Mouse (Mus musculus) embryonic fibroblast, embryonic 13.5 days (primary cell): ENCODE data around the gene Kbtbd12. TPM values are rescaled to one million over a fixed set of nuclear protein-coding genes. Genes with fewer than 3 reads are reported as not detected.

ENCODE experiments used
- H3K27ac ChIP-seq: 2 replicates; pipeline ENCODE4 v1.5.1; 2012; ENCODE audit warnings: low read length, control low read depth, inconsistent platforms; ENCODE audit not compliant: insufficient read depth
- H3K4me1 ChIP-seq: 2 replicates; pipeline ENCODE4 v1.6.1; 2011; ENCODE audit warnings: low read length; ENCODE audit not compliant: control insufficient read depth, insufficient read depth
- H3K4me3 ChIP-seq: 2 replicates; pipeline ENCODE4 v1.5.1; 2011; ENCODE audit warnings: mild to moderate bottlenecking, control low read depth, low read length; ENCODE audit not compliant: insufficient read depth
- CTCF ChIP-seq: IDR thresholded peaks from 2 replicates; pipeline ENCODE4 v1.5.1; 2011; ENCODE audit warnings: mild to moderate bottlenecking, control low read depth, low read length, moderate library complexity, borderline replicate concordance; ENCODE audit not compliant: insufficient read depth
- POLR2A ChIP-seq: IDR thresholded peaks from 2 replicates; pipeline ENCODE4 v1.6.1; 2011; ENCODE audit warnings: low read depth, mild to moderate bottlenecking, control low read depth, low read length, moderate library complexity
- polyA plus RNA-seq: library from polyadenylated mRNA; stranded (reverse); fragments of >200 nt; gene quantifications from 2 replicates; pipeline ENCODE4 v1.2.4, GENCODE M21; 2011; ENCODE audit warnings: low read depth; ENCODE audit not compliant: missing spikeins, insufficient read length

Gene Kbtbd12
- polyA plus RNA-seq, 1 experiment = not detected

DNA sequence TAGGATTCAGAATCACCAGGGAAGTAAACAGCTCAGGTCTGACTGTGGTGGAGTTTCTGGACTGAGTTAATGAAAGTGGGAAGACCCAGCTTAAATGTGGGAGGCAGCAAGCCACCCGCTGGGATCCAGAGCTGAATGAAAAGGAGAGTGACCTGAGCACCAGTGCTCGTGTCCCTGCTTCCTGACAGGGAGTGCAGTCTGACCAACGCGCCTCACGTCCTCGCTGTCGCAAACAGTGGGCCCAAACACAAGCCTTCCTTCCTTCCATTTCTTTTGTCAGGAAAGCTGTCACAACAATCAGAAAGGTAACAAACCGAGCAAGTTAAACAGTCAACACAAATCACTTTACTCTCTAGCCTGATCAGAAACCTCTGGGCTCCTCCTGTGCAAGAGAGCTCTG, 121.8 kb downstream of the Kbtbd12 start:
- no peak for TF ChIP-seq POLR2A
- TF ChIP-seq CTCF = no peak
- Histone ChIP-seq H3K4me1 (peaks cover 3% of the 10 kb centered on the region; the same call in 1 of the 2 replicates), H3K27ac (no peak overlapping the region), H3K4me3 (peak overlapping the region; percentile 1; the same call in 1 of the 2 replicates)

DNA sequence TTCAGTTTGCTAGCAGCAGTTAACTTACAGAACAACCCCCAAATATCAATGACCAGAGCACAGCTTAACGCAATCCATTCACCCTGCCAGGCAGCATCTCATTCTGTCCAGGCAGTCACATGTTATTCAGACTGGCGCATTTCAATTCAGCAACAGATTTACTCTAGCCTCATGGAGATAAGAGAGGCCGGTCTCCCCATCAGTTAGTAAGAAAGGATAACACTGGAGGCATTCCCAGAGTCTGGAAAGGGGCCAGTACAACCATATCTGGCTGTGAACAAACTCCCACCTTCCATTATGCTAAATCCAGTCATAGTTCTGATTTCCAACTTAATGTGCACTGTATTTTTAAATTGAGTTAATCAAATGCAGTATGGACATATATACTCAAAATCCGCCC, 123.2 kb downstream of the Kbtbd12 start:
- H3K4me3 ChIP-seq = no peak overlapping the region
- H3K27ac ChIP-seq = no peak overlapping the region
- no peak for TF ChIP-seq CTCF
- peaks cover 3% of the 10 kb centered on the region; the same call in 1 of the 2 replicates for H3K4me1 ChIP-seq

DNA sequence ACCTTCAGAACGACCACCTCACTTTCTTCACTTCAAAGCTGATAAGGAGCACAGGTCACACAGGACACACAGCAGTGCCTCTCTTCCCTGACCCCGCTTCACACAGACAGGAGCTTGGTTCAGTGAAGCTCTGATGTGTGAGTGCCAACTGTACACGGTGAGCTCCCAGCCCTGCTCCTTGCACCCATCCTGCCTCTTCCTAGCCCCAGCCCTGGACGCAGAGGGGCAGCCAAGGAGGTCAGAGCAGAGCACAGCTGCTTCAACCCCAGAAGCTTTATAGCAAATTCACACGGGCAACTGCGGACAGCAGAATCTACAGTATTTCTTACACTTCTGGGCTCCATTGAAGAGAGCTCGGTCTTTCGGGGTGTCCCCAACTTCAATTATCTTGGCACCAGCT, 123.8 kb downstream of the Kbtbd12 start:
- no peak overlapping the region for H3K27ac ChIP-seq
- peaks cover 3% of the 10 kb centered on the region; the same call in 1 of the 2 replicates for H3K4me1 ChIP-seq
- H3K4me3 ChIP-seq = no peak overlapping the region
- TF ChIP-seq POLR2A (no peak), CTCF (no peak)

DNA sequence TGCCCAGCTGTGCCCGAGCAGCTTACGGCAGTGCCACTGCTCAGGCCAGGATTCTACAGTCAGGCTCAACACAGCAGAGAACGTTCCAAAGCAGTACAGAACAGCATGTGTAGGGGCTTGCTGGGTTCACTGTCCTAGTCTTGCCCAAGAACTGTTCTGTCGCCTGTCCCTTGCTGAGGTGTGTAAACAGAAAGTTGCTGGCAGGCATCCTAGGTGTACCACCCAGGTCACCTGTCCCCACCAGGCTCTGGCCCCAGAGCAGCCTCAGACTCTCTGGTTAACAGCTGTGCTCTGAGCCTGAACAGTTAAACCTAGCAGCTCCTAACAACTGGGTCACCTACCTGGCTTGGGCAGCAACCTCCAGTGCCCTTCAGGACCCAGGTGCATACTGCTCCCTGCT, 134.7 kb downstream of the Kbtbd12 start:
- TF ChIP-seq CTCF (no peak), POLR2A (no peak)
- H3K4me1 ChIP-seq = no peaks in the 10 kb centered on the region
- H3K27ac ChIP-seq = no peak overlapping the region
- no peak overlapping the region for H3K4me3 ChIP-seq

DNA sequence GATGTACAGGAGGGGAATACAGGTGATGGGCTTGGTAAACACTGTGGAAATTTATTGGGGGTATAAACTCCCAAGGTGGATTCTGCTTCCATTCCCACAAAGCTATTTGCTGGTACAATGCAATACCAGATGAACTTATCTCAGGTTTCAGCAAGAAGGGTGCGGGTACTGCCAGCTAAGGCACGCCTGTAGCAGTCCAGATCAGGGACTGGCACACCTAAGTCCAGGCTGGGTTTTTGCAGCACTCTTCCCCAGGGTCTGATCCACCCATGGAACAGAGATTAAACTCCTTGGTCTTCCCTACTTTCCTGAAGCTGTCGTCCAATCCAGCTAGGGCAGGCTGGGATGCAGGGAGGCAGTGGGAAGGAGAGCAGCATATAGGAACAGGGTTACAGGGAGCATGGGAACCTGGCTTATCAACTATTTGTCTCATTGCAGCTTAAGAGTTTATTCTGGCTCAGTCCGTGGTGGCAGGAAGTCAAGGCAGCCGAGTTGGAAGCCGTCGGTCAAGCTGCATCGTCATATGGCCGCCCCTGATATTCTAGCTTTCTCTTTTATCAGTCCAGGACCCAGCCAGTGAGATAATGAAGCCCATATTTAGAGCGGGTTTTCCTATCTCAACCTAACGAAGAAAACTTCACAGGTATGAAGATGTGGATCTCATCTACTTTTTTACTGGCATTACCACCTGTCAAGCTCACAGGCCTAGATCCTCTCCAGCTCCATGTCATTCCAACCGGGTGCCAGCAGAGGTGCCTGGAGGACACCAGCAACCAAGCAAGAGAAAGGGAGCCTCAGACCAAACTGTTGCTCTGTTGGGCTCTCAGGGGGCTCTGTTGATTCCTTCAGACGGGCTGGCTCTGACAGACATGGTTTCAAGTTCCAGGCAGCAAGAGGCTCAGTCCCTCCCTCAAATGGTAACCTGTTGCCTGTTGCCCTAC, 135.4 kb downstream of the Kbtbd12 start:
- H3K4me3 ChIP-seq = no peak overlapping the region
- H3K27ac ChIP-seq = no peak overlapping the region
- no peaks in the 10 kb centered on the region for H3K4me1 ChIP-seq
- no peak for TF ChIP-seq CTCF
- TF ChIP-seq POLR2A = no peak

DNA sequence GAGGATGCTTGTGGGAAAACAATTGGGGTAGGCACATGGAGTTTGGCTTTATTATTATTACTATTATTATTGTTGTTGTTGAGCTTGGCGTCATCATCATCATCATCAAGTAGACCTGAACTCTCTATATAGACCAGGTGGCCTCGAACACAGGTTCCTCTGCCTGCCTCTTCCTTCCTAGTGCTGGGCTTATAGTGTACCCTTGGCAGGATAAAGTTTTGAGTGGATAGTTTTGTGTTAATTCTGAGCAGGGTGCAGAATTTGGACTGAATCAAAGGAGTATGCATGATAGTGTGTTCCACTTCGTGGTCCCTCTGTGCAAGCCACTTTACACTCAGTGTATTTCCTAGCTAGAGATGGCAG, 137.4 kb downstream of the Kbtbd12 start:
- no peak for TF ChIP-seq CTCF
- peak overlapping the region; percentile 31; the same call in 1 of the 2 replicates for H3K4me3 ChIP-seq
- no peaks in the 10 kb centered on the region for H3K4me1 ChIP-seq
- no peak overlapping the region for H3K27ac ChIP-seq

DNA sequence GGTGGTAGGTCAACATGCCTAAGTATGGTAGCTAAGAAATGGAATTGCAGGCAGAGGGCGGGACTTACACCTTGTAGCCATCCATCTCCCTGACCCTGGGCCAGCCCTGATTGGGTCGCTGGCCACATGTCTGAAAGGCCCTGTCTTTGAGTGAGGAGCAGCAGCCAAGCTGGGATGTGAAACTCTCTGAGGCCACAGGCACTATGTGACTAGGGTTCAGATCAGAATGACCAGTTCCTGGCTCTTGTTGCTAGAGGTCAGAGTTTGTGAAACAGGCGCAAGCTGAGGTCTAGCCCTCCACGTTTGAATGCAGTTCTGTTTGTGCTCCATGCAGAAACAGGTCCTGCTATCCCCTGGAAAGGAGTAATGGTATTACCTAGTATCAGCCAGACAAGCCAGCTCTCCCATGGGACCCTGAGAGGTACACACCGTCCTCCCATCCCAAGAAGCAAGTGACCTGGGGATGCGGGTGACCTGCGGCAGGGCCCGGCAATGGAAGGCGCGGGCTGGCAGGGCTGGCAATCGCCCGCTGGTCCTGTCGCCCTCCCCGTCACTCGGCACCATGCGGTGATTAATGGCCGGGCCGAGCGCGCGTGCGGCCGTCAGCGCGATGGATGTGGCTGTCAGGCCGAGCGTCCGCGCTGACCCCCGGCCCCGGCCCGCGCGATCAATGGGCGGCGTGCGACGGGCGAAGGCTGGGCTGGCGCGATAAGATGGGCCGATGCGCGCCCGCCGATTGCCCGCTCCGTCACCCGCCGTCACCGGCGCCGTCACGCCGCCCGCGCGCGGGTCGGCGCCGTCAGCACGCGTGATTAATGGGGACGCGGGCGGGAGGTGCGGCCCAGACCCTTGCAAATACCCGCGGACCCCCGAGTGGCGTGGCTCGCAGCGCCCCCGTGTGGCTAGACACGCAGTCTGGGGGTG, 138.0 kb downstream of the Kbtbd12 start:
- TF ChIP-seq POLR2A (no peak), CTCF (peak; percentile 71)
- Histone ChIP-seq H3K27ac (no peak overlapping the region), H3K4me3 (peak overlapping the region; percentile 31), H3K4me1 (no peaks in the 10 kb centered on the region)

Other genes starting within 250 kb of the Kbtbd12 start
- 11.0 and 13.8 TPM in 2 replicates for gene Eefsec, start 191.4 kb downstream of the Kbtbd12 start, polyA plus RNA-seq
- 44.4 and 46.0 TPM in 2 replicates for gene Ruvbl1, start 172.5 kb downstream of the Kbtbd12 start, polyA plus RNA-seq
- gene Sec61a1, start 119.0 kb downstream of the Kbtbd12 start, polyA plus RNA-seq = 226 and 279 TPM in 2 replicates
- 16.0 and 19.9 TPM in 2 replicates for gene Mgll, start 86.5 kb upstream of the Kbtbd12 start, polyA plus RNA-seq
- 4.9 and 5.3 TPM in 2 replicates for gene Abtb1, start 204.0 kb upstream of the Kbtbd12 start, polyA plus RNA-seq
- gene Podxl2, start 237.1 kb upstream of the Kbtbd12 start, polyA plus RNA-seq = 9.3 and 13.9 TPM in 2 replicates